Mouse (Mus musculus): ENCODE results near the gene Samsn1. TPM values are rescaled to one million over a fixed set of nuclear protein-coding genes. Genes with fewer than 3 reads are reported as not detected.

The Samsn1 gene
- polyA plus RNA-seq, 1 experiment from 2014 or later: 1.2 TPM

DNA sequence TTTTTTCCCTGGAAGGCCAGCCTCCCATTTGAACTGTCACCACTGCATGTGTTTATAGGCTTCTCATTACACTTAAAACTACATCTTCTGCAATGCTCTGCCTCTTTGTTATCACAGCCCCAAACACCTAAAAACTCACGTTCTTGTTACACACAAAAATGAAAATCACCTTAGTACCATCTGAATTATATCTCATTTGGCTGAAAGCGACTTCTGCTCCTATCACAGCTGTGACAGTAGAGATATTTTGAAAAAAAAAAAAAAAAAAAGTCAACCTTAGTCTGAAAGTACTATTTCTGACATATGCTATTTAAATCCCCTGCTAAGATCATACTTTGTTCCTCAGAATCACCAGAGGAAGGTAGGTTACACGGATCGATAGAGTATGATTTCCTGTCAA is 102.8 kb downstream of the Samsn1 start:
- Histone ChIP-seq H3K4me3 (ENCODE audit: low read depth, low read length) (no peak overlapping the region), H3K9ac (ENCODE audit: low read length) (no peak overlapping the region), H3K4me2 (no peak overlapping the region), H3K36me3 (ENCODE audit: control insufficient read depth, insufficient read depth, low read length) (no peaks in the 10 kb centered on the region), H3K27ac (ENCODE audit: low read depth, low read length) (no peak overlapping the region), H3K4me1 (ENCODE audit: control insufficient read depth, insufficient read depth, low read length) (no peaks in the 10 kb centered on the region), H3K9me3 (ENCODE audit: control insufficient read depth, low read length) (no peaks in the 10 kb centered on the region), H3K27me3 (ENCODE audit: control insufficient read depth, insufficient read depth, low read length) (no peaks in the 10 kb centered on the region)
- DNase-seq (ENCODE audit: low spot score, missing footprints) (no peak), ATAC-seq (ENCODE audit: low FRiP score) (no peak)
- 90% methylated on average over 4 of the region's 4 CpGs for WGBS

DNA sequence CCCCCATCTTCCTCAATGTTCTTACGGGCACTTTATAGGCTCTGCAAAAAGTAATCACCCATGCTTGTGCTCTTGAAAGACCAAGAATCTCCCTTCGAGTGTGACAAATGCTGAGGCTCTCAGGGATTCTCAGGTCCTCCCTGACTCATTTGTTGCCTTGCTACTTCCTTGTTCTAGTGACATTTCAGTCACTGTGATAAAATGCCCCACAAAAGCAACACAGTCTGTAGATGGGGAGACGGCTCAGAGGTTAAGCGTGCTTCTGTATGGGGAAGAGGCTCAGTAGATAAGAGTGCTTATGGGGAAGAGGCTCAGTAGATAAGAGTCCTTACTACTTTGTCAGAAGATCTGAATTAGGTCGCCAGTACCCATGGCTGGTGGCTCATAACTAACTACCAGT is 104.4 kb downstream of the Samsn1 start:
- Histone ChIP-seq H3K4me2 (no peak overlapping the region), H3K9me3 (ENCODE audit: control insufficient read depth, low read length) (no peaks in the 10 kb centered on the region), H3K4me3 (ENCODE audit: low read depth, low read length) (no peak overlapping the region), H3K36me3 (ENCODE audit: control insufficient read depth, insufficient read depth, low read length) (no peaks in the 10 kb centered on the region), H3K27me3 (ENCODE audit: control insufficient read depth, insufficient read depth, low read length) (no peaks in the 10 kb centered on the region), H3K9ac (ENCODE audit: low read length) (no peak overlapping the region), H3K27ac (ENCODE audit: low read depth, low read length) (no peak overlapping the region), H3K4me1 (ENCODE audit: control insufficient read depth, insufficient read depth, low read length) (no peaks in the 10 kb centered on the region)
- DNase-seq (ENCODE audit: low spot score, missing footprints) (no peak), ATAC-seq (ENCODE audit: low FRiP score) (no peak)
- WGBS: 89% methylated on average over 5 of the region's 5 CpGs

DNA sequence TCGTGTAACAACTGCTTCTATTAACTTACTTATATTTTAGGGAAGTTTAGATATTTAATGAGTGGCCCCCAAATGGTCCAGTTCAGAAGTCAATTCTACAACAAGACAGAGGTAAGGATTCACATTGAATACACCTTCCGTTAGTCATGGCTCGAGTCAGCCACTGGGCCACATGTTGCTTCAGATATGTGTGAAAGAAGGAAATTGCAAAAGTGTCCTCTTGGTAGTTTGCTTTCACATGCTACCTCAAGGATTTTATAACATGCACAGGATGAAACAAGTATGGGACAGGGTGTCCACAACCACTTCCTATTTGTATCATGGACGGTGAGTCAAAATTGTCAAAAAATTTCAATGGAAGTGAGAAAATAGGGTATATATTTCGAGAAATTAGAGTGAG is 110.0 kb downstream of the Samsn1 start:
- no peaks in the 10 kb centered on the region for H3K9me3 ChIP-seq (ENCODE audit: control insufficient read depth, low read length)
- ATAC-seq (ENCODE audit: low FRiP score) (no peak), DNase-seq (ENCODE audit: low spot score, missing footprints) (no peak)
- no peaks in the 10 kb centered on the region for H3K4me1 ChIP-seq (ENCODE audit: control insufficient read depth, insufficient read depth, low read length)
- no peak overlapping the region for H3K27ac ChIP-seq (ENCODE audit: low read depth, low read length)
- H3K36me3 ChIP-seq (ENCODE audit: control insufficient read depth, insufficient read depth, low read length): no peaks in the 10 kb centered on the region
- WGBS: 89% methylated on average over 5 of the region's 5 CpGs
- no peaks in the 10 kb centered on the region; the same call in 1 of the 2 replicates for H3K27me3 ChIP-seq (ENCODE audit: control insufficient read depth, insufficient read depth, low read length)
- no peak overlapping the region for H3K4me3 ChIP-seq (ENCODE audit: low read depth, low read length)
- no peak overlapping the region for H3K9ac ChIP-seq (ENCODE audit: low read length)
- no peak overlapping the region for H3K4me2 ChIP-seq

GRCm38 (mm10) chr16:75908635-75909494 is 113.2 kb downstream of the Samsn1 start:
- Histone ChIP-seq H3K4me2 (no peak overlapping the region), H3K4me3 (ENCODE audit: low read depth, low read length) (no peak overlapping the region), H3K4me1 (ENCODE audit: control insufficient read depth, insufficient read depth, low read length) (no peaks in the 10 kb centered on the region), H3K27me3 (ENCODE audit: control insufficient read depth, insufficient read depth, low read length) (no peaks in the 10 kb centered on the region; the same call in 1 of the 2 replicates), H3K9me3 (ENCODE audit: control insufficient read depth, low read length) (no peaks in the 10 kb centered on the region), H3K36me3 (ENCODE audit: control insufficient read depth, insufficient read depth, low read length) (no peaks in the 10 kb centered on the region), H3K27ac (ENCODE audit: low read depth, low read length) (no peak overlapping the region), H3K9ac (ENCODE audit: low read length) (no peak overlapping the region)
- ATAC-seq (ENCODE audit: low FRiP score): no peak
- 84% methylated on average over 8 of the region's 8 CpGs for WGBS
- no peak for DNase-seq (ENCODE audit: low spot score, missing footprints)

DNA sequence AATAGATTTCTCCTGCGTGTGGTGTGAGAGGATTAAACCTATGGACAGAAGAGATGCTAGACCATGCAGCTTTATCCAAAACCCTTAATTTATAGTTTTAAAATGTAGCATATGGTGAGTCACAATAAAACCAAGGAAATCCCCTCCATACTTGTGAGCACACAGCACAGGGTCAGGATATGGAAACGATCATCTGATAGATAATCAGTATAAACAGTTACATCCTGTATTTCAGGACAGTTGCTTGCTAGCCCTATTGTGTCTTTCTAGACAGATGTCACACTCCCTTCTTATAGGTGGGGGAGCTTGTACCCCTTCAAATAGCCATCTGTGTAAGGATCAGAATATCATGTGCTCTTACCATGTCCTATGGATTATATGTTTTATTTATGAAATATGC is 115.3 kb downstream of the Samsn1 start:
- no peak overlapping the region for H3K27ac ChIP-seq (ENCODE audit: low read depth, low read length)
- 84% methylated on average over 2 of the region's 2 CpGs for WGBS
- H3K4me1 ChIP-seq (ENCODE audit: control insufficient read depth, insufficient read depth, low read length): no peaks in the 10 kb centered on the region
- no peak overlapping the region for H3K4me3 ChIP-seq (ENCODE audit: low read depth, low read length)
- no peaks in the 10 kb centered on the region; the same call in 1 of the 2 replicates for H3K27me3 ChIP-seq (ENCODE audit: control insufficient read depth, insufficient read depth, low read length)
- no peak overlapping the region for H3K9ac ChIP-seq (ENCODE audit: low read length)
- H3K9me3 ChIP-seq (ENCODE audit: control insufficient read depth, low read length): no peaks in the 10 kb centered on the region
- DNase-seq (ENCODE audit: low spot score, missing footprints): no peak
- no peaks in the 10 kb centered on the region for H3K36me3 ChIP-seq (ENCODE audit: control insufficient read depth, insufficient read depth, low read length)
- no peak for ATAC-seq (ENCODE audit: low FRiP score)
- no peak overlapping the region for H3K4me2 ChIP-seq

DNA sequence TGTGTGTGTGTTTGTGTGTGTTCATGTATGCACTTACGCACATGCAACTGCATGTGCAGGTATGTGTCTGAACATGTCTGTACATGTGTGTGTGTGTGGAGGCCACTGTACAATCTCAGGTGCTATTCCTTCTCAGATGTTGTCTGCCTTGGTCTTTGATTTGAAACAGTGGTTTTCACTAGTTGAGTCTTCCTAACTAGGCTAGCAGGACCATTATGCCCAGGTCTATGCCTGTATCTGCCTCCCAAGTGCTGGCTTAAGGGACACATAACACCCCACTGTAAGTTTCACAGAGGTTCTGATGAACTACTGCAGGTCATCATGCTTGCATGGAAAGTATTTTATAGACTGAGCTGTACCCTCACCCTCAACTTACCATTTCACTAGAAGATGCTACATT is 115.8 kb downstream of the Samsn1 start:
- WGBS: 94% methylated on average over 1 of the region's 1 CpGs
- H3K27ac ChIP-seq (ENCODE audit: low read depth, low read length): no peak overlapping the region
- H3K4me3 ChIP-seq (ENCODE audit: low read depth, low read length): no peak overlapping the region
- H3K27me3 ChIP-seq (ENCODE audit: control insufficient read depth, insufficient read depth, low read length): no peaks in the 10 kb centered on the region; the same call in 1 of the 2 replicates
- H3K4me2 ChIP-seq: no peak overlapping the region
- no peak for ATAC-seq (ENCODE audit: low FRiP score)
- no peaks in the 10 kb centered on the region for H3K9me3 ChIP-seq (ENCODE audit: control insufficient read depth, low read length)
- no peaks in the 10 kb centered on the region for H3K4me1 ChIP-seq (ENCODE audit: control insufficient read depth, insufficient read depth, low read length)
- no peak for DNase-seq (ENCODE audit: low spot score, missing footprints)
- no peaks in the 10 kb centered on the region for H3K36me3 ChIP-seq (ENCODE audit: control insufficient read depth, insufficient read depth, low read length)
- no peak overlapping the region for H3K9ac ChIP-seq (ENCODE audit: low read length)

- no peaks in the 10 kb centered on the region for H3K27me3 ChIP-seq (ENCODE audit: control insufficient read depth, insufficient read depth, low read length)
- no peaks in the 10 kb centered on the region for H3K9me3 ChIP-seq (ENCODE audit: control insufficient read depth, low read length)
- H3K27ac ChIP-seq (ENCODE audit: low read depth, low read length): no peak overlapping the region
- H3K4me2 ChIP-seq: no peak overlapping the region
- ATAC-seq (ENCODE audit: low FRiP score) (no peak), DNase-seq (ENCODE audit: low spot score, missing footprints) (no peak)
- no peaks in the 10 kb centered on the region for H3K36me3 ChIP-seq (ENCODE audit: control insufficient read depth, insufficient read depth, low read length)
- no peaks in the 10 kb centered on the region for H3K4me1 ChIP-seq (ENCODE audit: control insufficient read depth, insufficient read depth, low read length)
- 79% methylated on average over 1 of the region's 1 CpGs for WGBS
- no peak overlapping the region for H3K9ac ChIP-seq (ENCODE audit: low read length)
- no peak overlapping the region for H3K4me3 ChIP-seq (ENCODE audit: low read depth, low read length)
Measured at GRCm38 (mm10) chr16:75905324-75905723, 116.8 kb downstream of the Samsn1 start.

GRCm38 (mm10) chr16:75904072-75904471 is 118.0 kb downstream of the Samsn1 start:
- Histone ChIP-seq H3K4me1 (ENCODE audit: control insufficient read depth, insufficient read depth, low read length) (no peaks in the 10 kb centered on the region), H3K27me3 (ENCODE audit: control insufficient read depth, insufficient read depth, low read length) (no peaks in the 10 kb centered on the region), H3K9me3 (ENCODE audit: control insufficient read depth, low read length) (no peaks in the 10 kb centered on the region), H3K36me3 (ENCODE audit: control insufficient read depth, insufficient read depth, low read length) (no peaks in the 10 kb centered on the region), H3K4me3 (ENCODE audit: low read depth, low read length) (no peak overlapping the region), H3K4me2 (no peak overlapping the region), H3K27ac (ENCODE audit: low read depth, low read length) (no peak overlapping the region), H3K9ac (ENCODE audit: low read length) (no peak overlapping the region)
- ATAC-seq (ENCODE audit: low FRiP score) (no peak), DNase-seq (ENCODE audit: low spot score, missing footprints) (no peak)
- WGBS: 87% methylated on average over 4 of the region's 4 CpGs

- no peak overlapping the region for H3K27ac ChIP-seq (ENCODE audit: low read depth, low read length)
- no peak overlapping the region for H3K4me2 ChIP-seq
- no peak overlapping the region for H3K4me3 ChIP-seq (ENCODE audit: low read depth, low read length)
- DNase-seq (ENCODE audit: low spot score, missing footprints) (no peak), ATAC-seq (ENCODE audit: low FRiP score) (no peak)
- H3K9ac ChIP-seq (ENCODE audit: low read length): no peak overlapping the region
- no peaks in the 10 kb centered on the region for H3K36me3 ChIP-seq (ENCODE audit: control insufficient read depth, insufficient read depth, low read length)
- no peaks in the 10 kb centered on the region for H3K27me3 ChIP-seq (ENCODE audit: control insufficient read depth, insufficient read depth, low read length)
- no peaks in the 10 kb centered on the region for H3K9me3 ChIP-seq (ENCODE audit: control insufficient read depth, low read length)
- no peaks in the 10 kb centered on the region for H3K4me1 ChIP-seq (ENCODE audit: control insufficient read depth, insufficient read depth, low read length)
- WGBS: 85% methylated on average over 3 of the region's 3 CpGs
Measured at GRCm38 (mm10) chr16:75903028-75903427, 119.1 kb downstream of the Samsn1 start.
